Comparison of ENCODE assay signal across 27 mouse cellular contexts in the genomic region with DNA sequence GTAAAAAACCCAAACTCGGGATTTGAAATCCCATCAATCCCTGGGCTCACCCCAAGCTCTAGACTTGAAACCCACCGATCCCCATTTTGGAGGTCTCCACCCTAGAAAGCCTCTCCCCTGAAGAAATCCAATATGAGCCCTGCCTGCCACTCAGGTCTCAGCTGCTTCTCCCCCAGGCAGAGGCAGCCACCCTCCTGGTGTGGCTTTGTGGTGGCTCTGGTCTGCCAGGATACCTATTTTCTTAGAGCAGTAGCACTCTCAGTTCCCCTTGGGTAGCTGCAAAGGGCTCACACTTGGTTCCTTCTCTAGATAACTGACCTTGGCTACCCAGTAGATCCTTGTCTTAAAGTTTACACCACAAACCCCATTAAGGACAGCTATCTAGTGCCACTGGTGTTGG. TPM values are rescaled to one million over a fixed set of nuclear protein-coding genes. Genes with fewer than 3 reads are reported as not detected.
DNase-seq lines count a peak whose midpoint lies in the region; ATAC-seq and TF ChIP-seq lines count a peak whose summit lies in the region.
"Had no signal": no experiment of that assay in that cellular context is flagged by ENCODE, and none has a peak within 500 bp of the region (broad histone marks: within the 10 kb centered on the region; RNA-seq: fewer than 3 reads in every experiment).

No protein-coding gene starts in this region.

- no peak for TF ChIP-seq EP300 in liver, postnatal 0 days (IDR thresholded peaks at IDR 0.05; ENCODE audit: low read depth)

- H3K4me2 ChIP-seq in intestine, embryonic 16.5 days (ENCODE audit: low read depth, low read length), result no peak overlapping the region
- H3K4me2 ChIP-seq in intestine, embryonic 15.5 days (replicated peaks), result no peak overlapping the region
- H3K4me2 ChIP-seq in liver, postnatal 0 days (ENCODE audit: low read depth, low read length), result no peak overlapping the region
- H3K4me2 ChIP-seq: embryonic facial prominence, embryonic 15.5 days; forebrain, embryonic 12.5 days; hindbrain, embryonic 12.5 days; lung, embryonic 14.5 days; midbrain, embryonic 11.5 days had no signal

- DNase-seq in liver, postnatal 0 days, result no peak
- no peak for DNase-seq in urinary bladder, postnatal 10 days (ENCODE audit: low spot score)
- no peak for DNase-seq in cerebellum, postnatal 4 days (ENCODE audit: low spot score in 2 of 2)
- DNase-seq in frontal cortex, postnatal 14 days (ENCODE audit: low spot score in 2 of 2), result no peak
- DNase-seq: adrenal gland, postnatal 25 days; cerebellum, adult 18-20 months; cerebellum, postnatal 10 days; forebrain, postnatal 0 days; gastrocnemius, postnatal 10 days; heart, postnatal 14 days; kidney, adult 11 months; kidney, postnatal 4 days; layer of hippocampus, adult 9-11 months; lung, embryonic 14.5 days; lung, postnatal 14 days; right cerebral cortex, postnatal 25 days had no signal

- no peaks in the 10 kb centered on the region for H3K27me3 ChIP-seq in intestine, embryonic 16.5 days (replicated peaks; ENCODE audit: control insufficient read depth, insufficient read depth, low read length)
- H3K27me3 ChIP-seq in intestine, embryonic 15.5 days (replicated peaks), result no peaks in the 10 kb centered on the region
- no peaks in the 10 kb centered on the region for H3K27me3 ChIP-seq in liver, postnatal 0 days (ENCODE audit: insufficient read depth, low read length)
- H3K27me3 ChIP-seq: embryonic facial prominence, embryonic 15.5 days; forebrain, embryonic 12.5 days; hindbrain, embryonic 12.5 days had no signal

- no peak for TF ChIP-seq CTCF in liver, postnatal 0 days (IDR thresholded peaks at IDR 0.05; ENCODE audit: low read depth)

- no peaks in the 10 kb centered on the region for H3K9me3 ChIP-seq in intestine, embryonic 16.5 days (ENCODE audit: control insufficient read depth, low read length)
- H3K9me3 ChIP-seq in intestine, embryonic 15.5 days, result no peaks in the 10 kb centered on the region
- no peaks in the 10 kb centered on the region for H3K9me3 ChIP-seq in liver, postnatal 0 days (ENCODE audit: low read length)
- H3K9me3 ChIP-seq: embryonic facial prominence, embryonic 10.5 days; embryonic facial prominence, embryonic 15.5 days; forebrain, embryonic 12.5 days; hindbrain, embryonic 12.5 days had no signal

- H3K4me1 ChIP-seq in intestine, embryonic 16.5 days (ENCODE audit: control insufficient read depth, insufficient read depth, low read length), result 0 out of 2 replicates have a peak, but pooled peaks cover 2% of the 10 kb centered on the region
- no peaks in the 10 kb centered on the region for H3K4me1 ChIP-seq in intestine, embryonic 15.5 days (replicated peaks)
- peaks cover 11% of the 10 kb centered on the region; the same call in 1 of the 2 replicates for H3K4me1 ChIP-seq in liver, postnatal 0 days (ENCODE audit: insufficient read depth)
- H3K4me1 ChIP-seq: embryonic facial prominence, embryonic 10.5 days; embryonic facial prominence, embryonic 15.5 days; forebrain, embryonic 12.5 days; hindbrain, embryonic 12.5 days had no signal

- no peak overlapping the region for H3K9ac ChIP-seq in intestine, embryonic 16.5 days (ENCODE audit: low read depth, low read length)
- no peak overlapping the region for H3K9ac ChIP-seq in intestine, embryonic 15.5 days
- H3K9ac ChIP-seq in liver, postnatal 0 days (replicated peaks), result no peak overlapping the region
- H3K9ac ChIP-seq: embryonic facial prominence, embryonic 15.5 days; forebrain, embryonic 12.5 days; forebrain, postnatal 0 days; hindbrain, embryonic 12.5 days; lung, embryonic 14.5 days had no signal

- H3K4me3 ChIP-seq in intestine, embryonic 16.5 days (ENCODE audit: low read length), result no peak overlapping the region
- no peak overlapping the region for H3K4me3 ChIP-seq in intestine, embryonic 15.5 days (replicated peaks)
- no peak overlapping the region for H3K4me3 ChIP-seq in liver, postnatal 0 days (ENCODE audit: low read depth, low read length)
- H3K4me3 ChIP-seq: embryonic facial prominence, embryonic 10.5 days; embryonic facial prominence, embryonic 15.5 days; forebrain, embryonic 12.5 days; hindbrain, embryonic 12.5 days had no signal

- 86% methylated on average over 2 of the region's 2 CpGs for WGBS in intestine, embryonic 16.5 days
- 79% methylated on average over 2 of the region's 2 CpGs for WGBS in intestine, embryonic 15.5 days
- 64% methylated on average over 2 of the region's 2 CpGs for WGBS in liver, postnatal 0 days (ENCODE audit: insufficient replicate concordance)

- no peaks in the 10 kb centered on the region for H3K36me3 ChIP-seq in intestine, embryonic 16.5 days (ENCODE audit: control insufficient read depth, insufficient read depth, low read length)
- no peaks in the 10 kb centered on the region for H3K36me3 ChIP-seq in intestine, embryonic 15.5 days
- H3K36me3 ChIP-seq in liver, postnatal 0 days (replicated peaks; ENCODE audit: insufficient read depth, low read length), result no peaks in the 10 kb centered on the region
- H3K36me3 ChIP-seq: embryonic facial prominence, embryonic 10.5 days; embryonic facial prominence, embryonic 15.5 days; forebrain, embryonic 12.5 days; hindbrain, embryonic 12.5 days had no signal

- ATAC-seq in intestine, embryonic 16.5 days, result no peak
- no peak for ATAC-seq in intestine, embryonic 15.5 days
- peak; percentile 93 for ATAC-seq in granulocyte monocyte progenitor cell, adult 5-6 weeks (replicated peaks; ENCODE audit: poor library complexity, severe bottlenecking)
- ATAC-seq in liver, postnatal 0 days, result no peak
- ATAC-seq: forebrain, postnatal 0 days; hindbrain, postnatal 0 days; midbrain, embryonic 16.5 days had no signal

- peak overlapping the region; percentile 42; the same call in 1 of the 2 replicates for H3K27ac ChIP-seq in intestine, embryonic 16.5 days (ENCODE audit: low read length)
- H3K27ac ChIP-seq in intestine, embryonic 15.5 days, result no peak overlapping the region
- H3K27ac ChIP-seq in liver, postnatal 0 days (ENCODE audit: low read depth), result peak overlapping the region; percentile 77
- H3K27ac ChIP-seq: embryonic facial prominence, embryonic 10.5 days; embryonic facial prominence, embryonic 15.5 days; forebrain, embryonic 12.5 days; hindbrain, embryonic 12.5 days; hindbrain, postnatal 0 days; kidney, postnatal 0 days had no signal

RNA-seq across cellular contexts. Expression of a gene that starts 31.2 kb away (rescaled TPM):
- polyA plus RNA-seq in intestine, embryonic 16.5 days (2015; fragmentation: Nextera tagmentation; extraction: Ambion mirVana), result 45.6 and 48.7 TPM in 2 replicates
- 42.6 and 43.9 TPM in 2 replicates for polyA plus RNA-seq in intestine, embryonic 15.5 days (2015; fragmentation: Nextera tagmentation; extraction: Ambion mirVana)
- 25.1 and 25.4 TPM in 2 replicates for total RNA-seq in granulocyte monocyte progenitor cell, adult 5-6 weeks (2014; fragmentation: Nextera tagmentation)
- total RNA-seq in granulocyte monocyte progenitor cell, adult 5-6 weeks (2017), result 33.5 and 40.1 TPM in 2 replicates
- 40.8 and 41.2 TPM in 2 replicates for polyA plus RNA-seq in liver, postnatal 0 days (2015; fragmentation: Nextera tagmentation; extraction: Ambion mirVana)
